Mouse (Mus musculus) testis, adult 2 months (tissue): Measurements from ENCODE around the gene Zfp143.

Experiments used
- CTCF ChIP-seq: fragments of 200-500 bp; IDR thresholded peaks from 2 replicates; pipeline ENCODE4 v1.5.1; 2012; ENCODE audit warnings: low read depth, mild to moderate bottlenecking, inconsistent platforms, low read length, moderate library complexity; ENCODE audit not compliant: control insufficient read depth, insufficient read depth, insufficient replicate concordance
- POLR2A ChIP-seq: fragments of 200-500 bp; IDR thresholded peaks from 2 replicates; pipeline ENCODE4 v1.6.1; 2012; ENCODE audit warnings: low read depth, mild to moderate bottlenecking, inconsistent platforms, low read length, moderate library complexity; ENCODE audit not compliant: control insufficient read depth

GRCm38 (mm10) chr7:110026594-110026993, 34.4 kb upstream of the Zfp143 start:
- TF ChIP-seq CTCF (no peak), POLR2A (no peak)
